Mouse (Mus musculus) kidney, adult 11 months (tissue): ENCODE measurements around the gene S1pr3.

Source experiments
- DNase-seq: peaks from one replicate; pipeline ENCODE4 v3.0.0; 2022

The S1pr3 gene

GRCm38 (mm10) chr13:51408519-51409001, at the start of gene S1pr3:
Gene S1pr3, plus strand, starts transcription at chr13:51408639.
- DNase-seq: peak; percentile 37

DNA sequence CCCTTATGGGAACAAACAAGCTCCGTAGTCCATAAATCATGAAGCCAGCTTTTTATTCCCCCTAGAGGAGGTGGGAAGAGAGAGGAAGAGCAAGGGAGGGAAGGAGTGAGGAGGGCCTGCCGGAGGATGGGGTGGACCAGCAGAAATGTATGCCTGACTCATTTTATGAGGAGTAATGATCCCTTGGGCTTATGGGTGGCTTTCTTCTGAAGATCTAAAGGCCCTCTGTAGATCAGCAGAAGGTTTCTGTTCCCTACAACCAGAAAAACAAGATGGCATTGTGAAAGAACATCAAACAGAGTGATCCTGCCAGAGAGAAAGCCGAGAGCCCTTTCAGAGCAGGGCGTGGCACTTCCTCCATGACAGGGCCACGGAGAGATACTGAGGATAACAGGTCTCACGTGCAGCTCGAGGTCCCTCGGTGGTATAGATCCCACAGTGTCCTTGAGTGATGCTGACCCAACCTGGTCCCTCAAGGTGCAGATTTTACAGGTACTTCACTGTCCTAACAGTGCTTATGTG, 47.9 kb upstream of the S1pr3 start:
- DNase-seq: no peak

DNA sequence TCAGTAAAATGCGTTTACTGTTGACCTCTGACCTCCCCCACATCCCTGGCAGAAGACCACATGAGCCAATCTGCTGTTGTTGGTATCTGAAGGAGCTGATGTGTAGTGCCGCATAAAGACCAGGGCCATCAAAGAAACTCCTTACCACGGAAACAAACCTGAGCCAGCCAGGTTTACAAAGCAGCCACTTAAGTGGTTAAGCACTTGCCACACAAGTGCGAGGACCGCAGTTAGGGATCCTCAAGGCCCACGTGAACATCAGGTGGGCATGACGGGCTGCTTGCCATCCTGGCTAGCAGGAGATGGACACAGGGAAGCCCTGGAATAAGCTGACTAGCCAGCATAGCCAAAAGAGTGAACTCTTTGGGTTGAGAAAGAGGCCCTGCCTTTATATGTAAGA, 45.0 kb upstream of the S1pr3 start:
- no peak for DNase-seq

GRCm38 (mm10) chr13:51363985-51364384, 44.5 kb upstream of the S1pr3 start:
- no peak for DNase-seq

DNA sequence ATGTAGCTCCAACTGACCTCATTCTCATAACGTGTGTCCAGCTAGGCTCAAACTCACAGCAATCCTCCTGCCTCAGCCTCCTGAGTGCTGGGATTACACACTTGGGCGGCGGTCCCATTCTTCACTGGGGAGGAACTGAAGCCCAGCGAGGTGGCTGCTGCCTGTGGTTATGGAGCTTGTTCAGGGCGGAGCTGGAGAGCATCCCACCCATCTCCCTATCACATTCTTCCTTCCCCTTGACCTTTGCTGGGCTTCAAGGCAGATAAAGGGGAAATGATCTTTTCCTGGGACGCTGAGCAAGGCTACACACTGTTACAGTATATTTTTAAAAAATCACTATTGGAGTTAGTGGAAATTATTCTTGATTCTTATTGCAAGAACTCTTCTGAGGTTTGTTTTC, 43.2 kb upstream of the S1pr3 start:
- DNase-seq: no peak

- no peak for DNase-seq
Measured at GRCm38 (mm10) chr13:51368346-51368745, 40.1 kb upstream of the S1pr3 start.

- no peak for DNase-seq
Measured at GRCm38 (mm10) chr13:51369354-51369753, 39.1 kb upstream of the S1pr3 start.

DNA sequence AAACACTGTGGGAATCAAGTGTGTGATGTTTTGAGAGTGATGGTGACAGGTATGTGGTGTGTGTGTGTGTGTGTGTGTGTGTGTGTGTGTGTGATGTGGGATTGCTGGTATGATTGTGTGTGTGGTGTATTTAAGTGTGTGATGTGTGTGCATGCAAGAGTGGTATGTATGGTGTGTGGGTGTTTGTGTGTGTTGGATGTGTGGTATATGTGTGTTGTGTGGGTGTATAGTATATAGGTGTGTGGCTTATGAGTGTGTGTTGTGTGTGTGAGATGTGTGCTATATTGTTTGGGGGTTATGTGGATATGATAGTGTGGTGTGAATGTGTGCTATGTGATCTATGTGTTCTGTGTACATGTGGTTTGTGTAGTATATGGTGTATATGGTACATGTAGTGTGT, 35.4 kb upstream of the S1pr3 start:
- no peak for DNase-seq

- DNase-seq: peak; percentile 9
Measured at GRCm38 (mm10) chr13:51374026-51374807, 34.2 kb upstream of the S1pr3 start.

- no peak for DNase-seq
Measured at GRCm38 (mm10) chr13:51378126-51378525, 30.3 kb upstream of the S1pr3 start.

- DNase-seq: no peak
Measured at GRCm38 (mm10) chr13:51379596-51379995, 28.8 kb upstream of the S1pr3 start.

GRCm38 (mm10) chr13:51381498-51381897, 26.9 kb upstream of the S1pr3 start:
- no peak for DNase-seq

GRCm38 (mm10) chr13:51384899-51385298, 23.5 kb upstream of the S1pr3 start:
- DNase-seq: no peak

DNA sequence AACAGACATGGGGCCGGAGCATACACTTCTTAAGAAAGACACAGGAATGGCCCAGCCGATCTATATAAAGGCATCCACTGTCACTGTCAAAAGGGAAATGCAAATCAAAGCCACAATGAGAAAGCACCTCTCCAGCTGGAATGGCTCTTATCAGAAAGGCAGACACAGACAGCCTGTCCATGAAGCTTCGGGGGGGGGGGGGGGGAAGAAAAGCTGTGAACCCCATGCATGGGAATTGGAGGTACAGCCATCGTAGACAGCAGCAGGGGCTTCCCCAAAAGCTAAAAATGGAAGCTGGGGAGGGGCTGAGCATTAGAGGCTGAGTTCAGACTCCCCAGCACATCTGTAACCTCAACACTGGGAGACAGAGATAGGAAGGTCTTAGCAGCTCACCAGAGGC, 20.5 kb upstream of the S1pr3 start:
- DNase-seq: no peak

DNA sequence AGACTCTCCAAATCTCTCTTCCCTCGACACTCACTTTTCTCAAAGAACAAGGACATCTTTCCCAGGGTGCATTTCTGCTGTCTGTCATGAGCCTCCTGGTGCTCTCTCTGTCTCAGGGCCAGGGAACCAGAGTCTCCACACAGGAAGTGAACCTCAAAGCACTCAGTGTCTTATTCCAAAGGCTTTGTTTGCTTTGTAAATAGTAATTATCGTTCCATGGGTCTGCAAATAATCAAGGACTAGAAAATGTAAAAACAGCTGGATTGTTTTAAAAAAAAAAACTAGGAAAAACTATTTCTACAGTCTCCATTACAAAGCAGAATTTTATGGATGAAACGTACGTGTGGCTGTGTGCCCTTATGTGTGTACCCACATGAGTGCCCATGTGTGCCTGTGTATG, 18.0 kb upstream of the S1pr3 start:
- DNase-seq: no peak

- no peak for DNase-seq
Measured at GRCm38 (mm10) chr13:51391359-51391916, 17.0 kb upstream of the S1pr3 start.

DNA sequence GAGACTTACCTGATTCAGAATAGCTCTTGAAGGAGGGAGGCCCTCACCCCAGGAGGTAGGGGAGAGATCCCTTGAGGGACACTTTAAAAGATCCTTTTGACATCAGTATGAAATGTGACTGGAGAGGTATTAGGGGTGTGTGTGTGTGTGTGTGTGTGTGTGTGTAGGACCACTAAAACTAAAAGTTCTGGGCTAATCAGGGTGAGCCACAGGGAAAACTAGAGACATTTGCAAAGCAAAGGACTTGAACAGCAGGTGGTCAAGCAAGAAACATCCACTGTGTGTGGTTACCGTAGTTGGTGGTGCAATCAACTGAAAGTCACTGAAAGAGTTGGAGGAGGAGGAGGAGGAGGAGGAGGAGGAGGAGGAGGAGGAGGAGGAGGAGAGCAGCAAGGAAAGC, 16.2 kb upstream of the S1pr3 start:
- DNase-seq: no peak

GRCm38 (mm10) chr13:51397861-51398260, 10.6 kb upstream of the S1pr3 start:
- no peak for DNase-seq

DNA sequence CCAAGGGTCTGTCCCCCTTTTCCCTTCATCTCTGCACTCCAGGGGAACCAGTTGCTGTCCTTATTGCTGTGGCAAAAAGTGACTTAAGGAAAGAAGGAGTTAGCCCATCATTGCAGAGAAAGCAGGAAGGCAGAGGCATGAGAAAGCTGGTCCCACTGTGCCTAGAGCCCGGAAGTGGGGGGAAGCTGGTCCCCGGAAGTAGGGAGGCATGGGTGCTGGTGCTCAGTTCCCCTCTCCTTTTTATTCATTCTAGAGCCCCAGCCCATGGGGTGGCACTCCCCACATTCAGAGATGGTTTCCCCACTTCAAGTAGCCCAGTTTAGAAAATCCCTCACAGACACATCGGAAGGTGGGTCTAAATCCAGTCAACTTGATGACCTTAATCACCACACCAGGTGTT, 8.9 kb upstream of the S1pr3 start:
- no peak for DNase-seq

GRCm38 (mm10) chr13:51400186-51400719, 8.2 kb upstream of the S1pr3 start:
- DNase-seq: peak; percentile 56

DNA sequence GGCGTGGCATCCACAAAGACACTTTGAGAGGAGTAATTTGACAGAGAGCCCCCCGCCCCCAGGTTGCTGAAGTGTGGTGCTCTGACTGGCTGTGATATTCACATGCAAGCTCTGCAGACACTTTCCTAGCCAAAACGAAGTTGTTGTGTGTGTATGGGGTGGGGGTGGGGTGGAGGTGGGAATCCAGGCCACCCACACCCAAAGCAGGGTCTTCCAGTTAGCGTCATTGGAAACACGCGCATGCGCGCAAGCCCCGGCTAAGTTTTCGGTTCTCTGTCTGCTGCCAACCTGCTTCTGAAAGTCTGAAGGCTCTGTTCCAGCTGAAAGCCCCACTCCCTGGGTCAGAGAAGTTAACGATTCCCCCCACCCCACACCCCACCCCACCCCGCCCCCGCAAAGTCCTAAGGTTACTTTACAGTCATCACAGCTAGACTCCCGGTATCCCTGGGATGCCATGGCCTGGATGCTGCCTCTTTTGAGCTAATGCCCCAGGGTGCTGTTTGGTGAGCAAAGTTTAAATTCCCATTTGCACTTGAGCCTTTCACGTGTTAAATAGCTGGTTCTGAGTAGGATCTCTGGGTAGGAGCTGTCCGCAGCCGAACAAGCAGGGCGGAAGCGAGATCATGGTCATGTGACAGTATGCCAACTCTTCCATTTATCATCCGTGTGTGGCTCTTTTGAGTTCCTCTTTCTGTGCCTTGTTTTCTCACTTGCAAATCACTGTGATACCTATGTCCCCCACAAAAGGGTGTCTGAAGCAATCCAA, 7.5 kb upstream of the S1pr3 start:
- DNase-seq: peak; percentile 35

DNA sequence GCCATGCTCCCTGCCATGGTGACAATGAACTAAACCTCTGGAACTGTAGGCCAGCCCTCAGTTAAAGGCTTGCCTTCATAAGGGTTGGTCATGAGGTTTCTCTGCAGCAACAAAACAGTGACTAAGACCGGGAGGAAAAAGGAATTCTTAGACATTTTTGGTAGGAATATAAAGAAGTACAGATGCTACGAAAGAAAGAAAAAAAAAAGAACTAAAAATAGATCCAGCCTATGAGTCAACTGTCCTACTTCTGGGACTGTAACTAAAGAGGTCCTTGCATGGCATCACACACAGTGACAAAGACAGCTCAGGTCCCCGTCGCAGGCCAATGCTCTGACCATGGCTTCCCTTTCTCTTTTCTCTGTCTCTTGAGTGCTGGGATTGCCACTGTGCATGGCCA, 3.9 kb upstream of the S1pr3 start:
- DNase-seq: no peak

GRCm38 (mm10) chr13:51405731-51406320, 2.6 kb upstream of the S1pr3 start:
- DNase-seq: no peak
